Mouse (Mus musculus) CH12.LX (cell line): ENCODE measurements around the gene Slc6a4. TPM values are rescaled to one million over a fixed set of nuclear protein-coding genes. Genes with fewer than 3 reads are reported as not detected.
"Not testable (repeated sequence)": the region's sequence is repeated elsewhere in the genome, so short reads cannot be mapped to it uniquely, and the experiment has no call there.

ENCODE experiments used
- DNase-seq: peaks from one replicate; pipeline ENCODE4 v3.0.0-alpha.2; 2013; ENCODE audit errors: extremely low read depth
- H3K27ac ChIP-seq: 2 replicates; pipeline ENCODE4 v1.5.1; 2012; ENCODE audit warnings: low read depth, mild to moderate bottlenecking, control low read depth, moderate library complexity; ENCODE audit not compliant: insufficient read depth
- H3K27me3 ChIP-seq: replicated peaks from 2 replicates; pipeline ENCODE3; 2012; ENCODE audit warnings: inconsistent platforms
- H3K36me3 ChIP-seq, 2 experiments: replicated peaks in 1 of 2; 2 replicates each; pipeline versions ENCODE3 to v1.6.1; 2012; ENCODE audit warnings: inconsistent platforms in 1 of 2, low read length in 1 of 2, mild to moderate bottlenecking in 1 of 2, mixed read lengths in 1 of 2, moderate library complexity in 1 of 2; ENCODE audit not compliant: control insufficient read depth in 1 of 2, insufficient read depth in 1 of 2
- H3K4me1 ChIP-seq, 2 experiments: 2 replicates each; pipeline ENCODE4 v1.6.1; 2012; ENCODE audit warnings: inconsistent platforms in 1 of 2, moderate library complexity in 1 of 2; ENCODE audit not compliant: insufficient read depth in 2 of 2, control insufficient read depth in 1 of 2
- H3K4me2 ChIP-seq: 2 replicates; pipeline ENCODE4 v1.6.1; 2012; ENCODE audit warnings: low read depth, mild to moderate bottlenecking, control low read depth; ENCODE audit not compliant: poor library complexity, insufficient read depth, severe bottlenecking
- H3K4me3 ChIP-seq, 3 experiments: fragments of 150-350 bp in 1 of 3; sonication (generic) in 1 of 3; replicated peaks in 1 of 3; 2 replicates each; pipeline versions ENCODE3 to v1.5.1; 2011 to 2012; ENCODE audit warnings: low read depth in 2 of 3, low read length in 2 of 3, mild to moderate bottlenecking in 2 of 3, moderate library complexity in 2 of 3, control low read depth in 1 of 3, improper control_type of control experiment in 1 of 3, inconsistent platforms in 1 of 3, mixed read lengths in 1 of 3; ENCODE audit not compliant: poor library complexity in 1 of 3
- H3K79me2 ChIP-seq: replicated peaks from 2 replicates; pipeline ENCODE4 v1.6.1; 2012; ENCODE audit warnings: mild to moderate bottlenecking, moderate library complexity; ENCODE audit not compliant: control insufficient read depth, poor library complexity, insufficient read depth, severe bottlenecking; ENCODE audit errors: extremely low read depth
- H3K9ac ChIP-seq: 2 replicates; pipeline ENCODE4 v1.6.1; 2012; ENCODE audit warnings: low read depth, mild to moderate bottlenecking, control low read depth, moderate library complexity; ENCODE audit not compliant: insufficient read depth
- H3K9me3 ChIP-seq: replicated peaks from 2 replicates; pipeline ENCODE3; 2012; ENCODE audit warnings: low read length, inconsistent platforms, mixed read lengths
- BHLHE40 ChIP-seq: IDR thresholded peaks from 2 replicates; pipeline ENCODE4 v1.6.1; 2011; ENCODE audit warnings: mild to moderate bottlenecking, low read depth, low read length, improper control_type of control experiment
- CHD1 ChIP-seq: IDR thresholded peaks from 2 replicates; pipeline ENCODE4 v1.6.1; 2012; ENCODE audit warnings: low read depth, low read length, improper control_type of control experiment, inconsistent platforms
- CHD2 ChIP-seq: IDR thresholded peaks from 2 replicates; pipeline ENCODE4 v1.6.1; 2011; ENCODE audit warnings: low read length, improper control_type of control experiment
- CTCF ChIP-seq, 2 experiments: IDR thresholded peaks in 1 of 2; conservative IDR thresholded peaks in 1 of 2; 2 replicates each; pipeline ENCODE4 v1.5.1; 2011 to 2012; ENCODE audit warnings: low read depth in 2 of 2, low read length in 2 of 2, improper control_type of control experiment in 1 of 2, inconsistent platforms in 1 of 2, mild to moderate bottlenecking in 1 of 2, moderate library complexity in 1 of 2
- E2F4 ChIP-seq: IDR thresholded peaks from 2 replicates; pipeline ENCODE4 v1.6.1; 2011; ENCODE audit warnings: low read depth, low read length, improper control_type of control experiment; ENCODE audit not compliant: insufficient replicate concordance
- ELF1 ChIP-seq: IDR thresholded peaks from 2 replicates; pipeline ENCODE4 v1.6.1; 2014; ENCODE audit warnings: low read depth, mild to moderate bottlenecking, inconsistent platforms, low read length, improper control_type of control experiment
- ETS1 ChIP-seq: conservative IDR thresholded peaks from 2 replicates; pipeline ENCODE4 v1.6.1; 2012; ENCODE audit warnings: low read depth, mild to moderate bottlenecking, inconsistent platforms, low read length, improper control_type of control experiment, moderate library complexity
- HCFC1 ChIP-seq: IDR thresholded peaks from 2 replicates; pipeline ENCODE4 v1.6.1; 2012; ENCODE audit warnings: low read depth, mild to moderate bottlenecking, inconsistent platforms, low read length, improper control_type of control experiment
- JUND ChIP-seq: conservative IDR thresholded peaks from 2 replicates; pipeline ENCODE4 v1.6.1; 2011; ENCODE audit warnings: low read depth, low read length, improper control_type of control experiment
- KAT2A ChIP-seq: IDR thresholded peaks from 2 replicates; pipeline ENCODE4 v1.6.1; 2012; ENCODE audit warnings: low read length, improper control_type of control experiment, inconsistent platforms; ENCODE audit not compliant: insufficient replicate concordance
- MAZ ChIP-seq: IDR thresholded peaks from 2 replicates; pipeline ENCODE4 v1.6.1; 2012; ENCODE audit warnings: low read depth, mild to moderate bottlenecking, inconsistent platforms, low read length, improper control_type of control experiment, moderate library complexity
- MEF2A ChIP-seq: IDR thresholded peaks from 2 replicates; pipeline ENCODE4 v1.6.1; 2014; ENCODE audit warnings: low read depth, mild to moderate bottlenecking, inconsistent platforms, low read length, improper control_type of control experiment, borderline replicate concordance
- MXI1 ChIP-seq: IDR thresholded peaks from 2 replicates; pipeline ENCODE4 v1.6.1; 2011; ENCODE audit warnings: mild to moderate bottlenecking, low read depth, low read length, improper control_type of control experiment
- POLR2A ChIP-seq: IDR thresholded peaks from 2 replicates; pipeline ENCODE4 v1.6.1; 2011; ENCODE audit warnings: low read depth, mild to moderate bottlenecking, improper control_type of control experiment, low read length
- RAD21 ChIP-seq: IDR thresholded peaks from 2 replicates; pipeline ENCODE4 v1.6.1; 2011; ENCODE audit warnings: low read depth, mild to moderate bottlenecking, low read length, improper control_type of control experiment, moderate library complexity
- RCOR1 ChIP-seq: conservative IDR thresholded peaks from 2 replicates; pipeline ENCODE4 v1.6.1; 2012; ENCODE audit warnings: low read depth, mild to moderate bottlenecking, inconsistent platforms, low read length, improper control_type of control experiment
- SMC3 ChIP-seq: IDR thresholded peaks from 2 replicates; pipeline ENCODE4 v1.6.1; 2011; ENCODE audit warnings: low read depth, low read length, improper control_type of control experiment
- TCF12 ChIP-seq: IDR thresholded peaks from 2 replicates; pipeline ENCODE4 v1.6.1; 2014; ENCODE audit warnings: low read depth, mild to moderate bottlenecking, inconsistent platforms, low read length, improper control_type of control experiment
- UBTF ChIP-seq: IDR thresholded peaks from 2 replicates; pipeline ENCODE4 v1.6.1; 2012; ENCODE audit warnings: low read depth, mild to moderate bottlenecking, inconsistent platforms, low read length, improper control_type of control experiment, moderate library complexity
- USF2 ChIP-seq: conservative IDR thresholded peaks from 2 replicates; pipeline ENCODE4 v1.6.1; 2011; ENCODE audit warnings: low read depth, low read length, improper control_type of control experiment
- ZC3H11A ChIP-seq: IDR thresholded peaks from 2 replicates; pipeline ENCODE4 v1.6.1; 2012; ENCODE audit warnings: low read depth, mild to moderate bottlenecking, inconsistent platforms, low read length, improper control_type of control experiment
- ZMIZ1 ChIP-seq: IDR thresholded peaks from 2 replicates; pipeline ENCODE4 v1.6.1; 2012; ENCODE audit warnings: low read depth, mild to moderate bottlenecking, inconsistent platforms, low read length, improper control_type of control experiment
- ZNF384 ChIP-seq: IDR thresholded peaks from 2 replicates; pipeline ENCODE4 v1.6.1; 2012; ENCODE audit warnings: low read depth, low read length, improper control_type of control experiment, inconsistent platforms
- dilution Hi-C: fragments of 300-500 bp; cut with MboI; formaldehyde crosslinking; loops from 2 replicates; pipeline ENCODE4 v1.14.3; 2020; ENCODE audit warnings: low sequenced_read_pairs; ENCODE audit not compliant: extremely low pct_unique_long_range_greater_than_20kb, extremely low pct_ligation_motif_present
- in situ Hi-C: fragments of 300-500 bp; cut with MboI; formaldehyde crosslinking; loops from 3 replicates; pipeline ENCODE4 v1.14.3; 2019; ENCODE audit warnings: low sequenced_read_pairs, low pct_ligation_motif_present, low pct_unique_long_range_greater_than_20kb, mixed read lengths
- polyA plus RNA-seq: library from polyadenylated mRNA; unstranded; fragments of >175 nt; gene quantifications from 2 replicates; pipeline ENCODE4 v1.2.1, GENCODE M21; 2012; ENCODE audit warnings: low read depth; ENCODE audit not compliant: insufficient read length
- total RNA-seq, 2 experiments: library from RNA; depleted of rRNA; stranded (reverse); fragments of 300-350 nt in 1 of 2; fragments of >200 nt in 1 of 2; gene quantifications; 2 replicates each; pipeline ENCODE4 v1.2.3; 2012 to 2014

The Slc6a4 gene
- total and polyA plus RNA-seq, 3 experiments = not detected

DNA sequence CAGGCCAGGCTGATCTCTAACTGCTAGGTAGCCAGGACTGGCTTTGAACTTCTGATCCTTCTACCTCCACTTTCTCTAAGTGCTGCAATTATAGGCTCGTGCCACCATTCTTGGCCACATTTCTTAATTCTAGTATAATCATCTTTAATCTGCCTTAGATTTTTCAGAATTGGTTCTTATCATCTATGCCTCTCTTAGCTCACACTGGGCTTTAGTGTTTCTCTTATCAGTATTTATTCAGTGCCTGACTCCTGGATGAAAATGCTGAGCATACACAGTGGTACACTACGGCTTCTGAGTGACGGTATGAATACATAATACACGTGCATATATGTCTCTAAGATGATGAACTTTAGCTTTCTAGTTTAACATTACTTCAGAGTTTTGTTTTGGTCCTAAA, 70.4 kb downstream of the Slc6a4 start:
- dilution Hi-C loops = no loop called here
- DNase-seq = no peak
- TF ChIP-seq MXI1 = no peak
- TF ChIP-seq E2F4 = no peak
- TF ChIP-seq TCF12 = no peak
- no peak for TF ChIP-seq JUND
- TF ChIP-seq MEF2A = no peak
- TF ChIP-seq BHLHE40 = no peak
- TF ChIP-seq CHD2 = no peak
- TF ChIP-seq ZC3H11A = no peak
- TF ChIP-seq RAD21 = no peak
- no peak for TF ChIP-seq KAT2A
- TF ChIP-seq CHD1 = no peak
- TF ChIP-seq ZMIZ1 = no peak
- TF ChIP-seq POLR2A = no peak
- TF ChIP-seq USF2 = no peak
- no peak for TF ChIP-seq RCOR1
- no peak for TF ChIP-seq MAZ
- no peak for TF ChIP-seq HCFC1
- TF ChIP-seq ETS1 = no peak
- no peak for TF ChIP-seq ELF1
- H3K9me3 ChIP-seq = no peaks in the 10 kb centered on the region
- no peak overlapping the region for H3K27ac ChIP-seq
- peaks cover 0 to 5% of the 10 kb centered on the region in 2 experiments; a peak in 1 of 4 replicates for H3K4me1 ChIP-seq
- in situ Hi-C loops = no loop called here
- H3K36me3 ChIP-seq = peaks cover 26 to 81% of the 10 kb centered on the region in 2 experiments
- peaks cover 55% of the 10 kb centered on the region for H3K79me2 ChIP-seq
- no peaks in the 10 kb centered on the region for H3K27me3 ChIP-seq
- H3K4me2 ChIP-seq = no peak overlapping the region
- H3K4me3 ChIP-seq = no peak overlapping the region
- H3K9ac ChIP-seq = no peak overlapping the region

DNA sequence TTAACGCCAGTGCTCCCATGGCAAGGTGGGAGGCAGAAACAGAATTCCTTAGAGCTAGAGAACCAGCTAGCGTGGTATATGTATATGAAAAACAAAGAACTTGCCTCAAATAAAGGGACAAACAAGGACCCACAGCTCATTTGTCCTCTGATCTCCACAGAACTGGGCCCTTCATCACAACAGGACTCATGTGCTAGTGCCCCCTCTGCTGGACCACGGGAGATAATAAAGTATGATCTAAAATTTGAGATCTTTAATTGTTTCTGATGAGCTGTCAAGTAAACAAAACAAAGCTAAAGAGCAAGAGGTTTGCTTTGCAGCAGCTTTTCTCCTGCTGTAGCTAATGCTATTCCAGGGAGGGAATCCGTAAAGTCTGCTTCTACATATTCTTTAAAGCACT, 72.3 kb downstream of the Slc6a4 start:
- H3K4me1 ChIP-seq = peaks cover 0 to 17% of the 10 kb centered on the region in 2 experiments; a peak in 1 of 4 replicates
- dilution Hi-C loops = no loop called here
- TF ChIP-seq SMC3 = peak; percentile 44
- TF ChIP-seq UBTF = no peak
- no peak for TF ChIP-seq ZNF384
- no peak for TF ChIP-seq E2F4
- peak; percentile 29 for TF ChIP-seq RAD21
- TF ChIP-seq CTCF (conservative IDR thresholded peaks at IDR 0.05 in 1 of 2, IDR thresholded peaks at IDR 0.05 in 1 of 2; ENCODE audit: low read depth in 2 of 2, low read length in 2 of 2) = peak in 1 of 2 experiments; percentile 57; a peak in 2 of 4 replicates
- no peaks in the 10 kb centered on the region for H3K27me3 ChIP-seq
- peak; percentile 27 for DNase-seq
- H3K4me3 ChIP-seq = no peak overlapping the region
- no peak overlapping the region for H3K27ac ChIP-seq
- no peak overlapping the region for H3K9ac ChIP-seq
- H3K9me3 ChIP-seq = no peaks in the 10 kb centered on the region
- H3K4me2 ChIP-seq = no peak overlapping the region
- in situ Hi-C loops = no loop called here
- H3K79me2 ChIP-seq = peaks cover 47% of the 10 kb centered on the region
- peaks cover 27 to 81% of the 10 kb centered on the region in 2 experiments for H3K36me3 ChIP-seq

DNA sequence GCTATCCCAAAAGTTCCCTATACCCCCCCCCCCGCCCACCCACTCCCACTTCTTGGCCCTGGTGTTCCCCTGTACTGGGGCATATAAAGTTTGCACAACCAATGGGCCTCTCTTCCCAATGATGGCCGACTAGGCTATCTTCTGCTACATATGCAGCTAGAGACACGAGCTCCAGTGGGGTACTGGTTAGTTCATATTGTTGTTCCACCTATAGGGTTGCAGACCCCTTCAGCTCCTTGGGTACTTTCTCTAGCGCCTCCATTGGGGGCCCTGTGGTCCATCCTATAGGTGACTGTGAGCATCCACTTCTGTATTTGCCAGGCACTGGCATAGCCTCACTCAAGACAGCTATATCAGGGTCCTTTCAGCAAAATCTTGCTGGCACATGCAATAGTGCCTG, 78.9 kb downstream of the Slc6a4 start:
- Histone ChIP-seq H3K4me1 (peaks cover 0 to 30% of the 10 kb centered on the region in 2 experiments; a peak in 2 of 4 replicates), H3K4me2 (peak overlapping the region; percentile 72), H3K27me3 (peaks cover 14% of the 10 kb centered on the region), H3K79me2 (peaks cover 22% of the 10 kb centered on the region), H3K36me3 (peaks cover 18 to 35% of the 10 kb centered on the region in 2 experiments), H3K4me3 (peak overlapping the region; percentile 81 to 89 (median 83)), H3K9ac (peak overlapping the region; percentile 90)
- H3K9me3 ChIP-seq, dilution Hi-C loops, DNase-seq, H3K27ac ChIP-seq, in situ Hi-C loops: not testable (repeated sequence)
